Mouse (Mus musculus): ENCODE measurements around the gene Inmt. TPM values are rescaled to one million over a fixed set of nuclear protein-coding genes. Genes with fewer than 3 reads are reported as not detected.
A peak's percentile ranks its signal among the peaks of the same experiment; 100 is the strongest.

The Inmt gene
- polyA plus RNA-seq, 1 experiment, result not detected

DNA sequence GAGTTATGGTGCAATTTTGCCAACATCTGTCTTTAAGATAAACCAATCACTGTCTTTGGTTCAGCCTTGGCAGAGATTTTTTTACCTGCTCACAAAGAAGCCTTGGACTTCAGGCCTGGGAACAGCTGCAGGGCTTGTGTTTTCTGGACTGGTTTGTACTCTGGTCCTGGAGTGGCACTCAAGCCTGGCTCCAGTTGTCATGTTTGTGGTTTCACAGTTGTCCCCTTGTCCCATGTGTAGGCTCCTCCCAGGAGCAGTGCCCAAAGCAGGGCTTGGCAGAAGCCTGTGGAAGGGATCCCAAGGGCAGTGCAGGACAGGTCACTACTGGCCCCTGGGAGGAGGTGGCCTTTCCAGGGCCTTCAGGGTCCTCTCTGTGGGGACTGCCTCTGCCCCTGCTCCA lies 36.5 kb downstream of the Inmt start:
- peaks cover 25% of the 10 kb centered on the region for H3K27me3 ChIP-seq (ENCODE audit: control insufficient read depth, insufficient read depth, insufficient read length)
- H3K79me2 ChIP-seq (ENCODE audit: control insufficient read depth, insufficient read depth), result no peaks in the 10 kb centered on the region
- no peak overlapping the region for H3K4me2 ChIP-seq (ENCODE audit: low read depth)
- no peaks in the 10 kb centered on the region for H3K36me3 ChIP-seq (ENCODE audit: control insufficient read depth, insufficient read depth)
- TF ChIP-seq E2F4 (IDR thresholded peaks at IDR 0.05; ENCODE audit: insufficient read depth), result no peak
- TF ChIP-seq MYOG (IDR thresholded peaks at IDR 0.05; ENCODE audit: control insufficient read depth in 1 of 3, insufficient read depth in 1 of 3, insufficient read length in 2 of 3, low read depth in 2 of 3), result peak; percentile 51 to 92 (median 91)
- TF ChIP-seq REST (IDR thresholded peaks at IDR 0.05; ENCODE audit: insufficient read depth, insufficient read length), result no peak
- no peak for TF ChIP-seq CEBPB (IDR thresholded peaks at IDR 0.05; ENCODE audit: insufficient read depth, poor library complexity, severe bottlenecking)
- peak; percentile 90 for TF ChIP-seq TCF12 (IDR thresholded peaks at IDR 0.05; ENCODE audit: insufficient read depth, poor library complexity, severe bottlenecking)
- peak; percentile 70 for TF ChIP-seq TCF3 (IDR thresholded peaks at IDR 0.05; ENCODE audit: insufficient read length, low read depth)
- TF ChIP-seq POLR2AphosphoS2 (IDR thresholded peaks at IDR 0.05; ENCODE audit: insufficient read length, low read depth), result no peak
- no peak for TF ChIP-seq SRF (IDR thresholded peaks at IDR 0.05; ENCODE audit: control insufficient read depth, insufficient read length, low read depth)
- TF ChIP-seq MYOD1 (IDR thresholded peaks at IDR 0.05; ENCODE audit: control insufficient read depth in 1 of 3, insufficient read length in 2 of 3, low read depth in 2 of 3), result peak; percentile 57 to 86 (median 83)
- H3K4me3 ChIP-seq, result no peak overlapping the region
- no peak overlapping the region for H3ac ChIP-seq (ENCODE audit: control insufficient read depth, insufficient read length)

DNA sequence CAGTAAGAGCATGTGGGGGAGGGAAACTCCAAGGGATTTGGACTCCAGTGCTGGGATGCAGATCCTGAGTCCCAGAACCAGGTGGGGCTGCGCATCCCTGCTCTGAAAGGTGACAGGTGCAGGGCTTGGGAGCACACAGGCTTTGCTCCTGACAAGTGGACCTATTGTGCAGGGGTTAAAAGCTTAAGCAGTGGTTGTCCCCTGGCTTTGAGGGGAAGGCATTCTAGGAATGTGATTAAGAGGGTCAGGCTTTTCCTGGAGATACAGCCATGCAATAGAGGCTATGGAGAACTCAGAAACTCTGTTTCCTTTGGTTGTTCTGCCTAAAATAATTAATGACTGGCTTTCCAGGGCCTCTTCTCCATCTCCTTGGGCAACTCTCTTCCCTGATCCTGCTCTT lies 41.4 kb downstream of the Inmt start:
- H3K4me3 ChIP-seq, result no peak overlapping the region
- H3ac ChIP-seq (ENCODE audit: control insufficient read depth, insufficient read length), result no peak overlapping the region
- H3K36me3 ChIP-seq (ENCODE audit: control insufficient read depth, insufficient read depth), result no peaks in the 10 kb centered on the region
- H3K27me3 ChIP-seq (ENCODE audit: control insufficient read depth, insufficient read depth, insufficient read length), result peaks cover 35% of the 10 kb centered on the region
- no peak for TF ChIP-seq POLR2A (IDR thresholded peaks at IDR 0.05; ENCODE audit: insufficient read length, low read depth)
- peak in 1 of 3 experiments; percentile 10 for TF ChIP-seq MYOG (IDR thresholded peaks at IDR 0.05; ENCODE audit: control insufficient read depth in 1 of 3, insufficient read depth in 1 of 3, insufficient read length in 2 of 3, low read depth in 2 of 3)
- no peaks in the 10 kb centered on the region for H3K79me2 ChIP-seq (ENCODE audit: control insufficient read depth, insufficient read depth)
- H3K4me2 ChIP-seq (ENCODE audit: low read depth), result no peak overlapping the region

DNA sequence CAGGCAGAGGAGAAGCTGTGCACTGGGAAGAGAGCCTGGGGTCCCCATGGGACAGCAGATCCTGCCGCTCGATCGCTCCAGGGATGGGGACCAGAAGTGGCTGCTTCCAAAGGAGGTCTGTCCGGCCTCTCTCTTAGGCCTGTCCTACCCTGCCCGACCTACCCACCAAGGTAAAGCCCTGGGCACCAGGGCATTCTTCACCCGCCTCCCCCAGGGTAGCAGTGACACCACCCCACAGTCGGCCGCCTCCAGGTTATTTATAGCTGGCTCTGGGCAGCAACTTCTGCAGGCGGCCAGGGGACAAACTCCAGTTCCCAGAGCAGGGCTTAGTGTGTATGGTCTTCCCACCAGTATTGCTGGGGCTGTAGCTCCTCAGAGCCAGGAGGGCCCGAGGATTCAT lies 42.0 kb downstream of the Inmt start, which contains the start of gene Crhr2:
Gene Crhr2 (minus strand): TSS at position 223 of the 400 bp plus-strand sequence.
- Histone ChIP-seq H3K79me2 (ENCODE audit: control insufficient read depth, insufficient read depth) (no peaks in the 10 kb centered on the region), H3K4me2 (ENCODE audit: low read depth) (no peak within 1 kb of the TSS), H3K36me3 (ENCODE audit: control insufficient read depth, insufficient read depth) (no peaks in the 10 kb centered on the region), H3K27me3 (ENCODE audit: control insufficient read depth, insufficient read depth, insufficient read length) (peaks cover 36% of the 10 kb centered on the region), H3ac (ENCODE audit: control insufficient read depth, insufficient read length) (no peak within 1 kb of the TSS), H3K4me3 (no peak within 1 kb of the TSS)
- no peak for TF ChIP-seq TCF3 (IDR thresholded peaks at IDR 0.05; ENCODE audit: insufficient read length, low read depth)
- TF ChIP-seq MAX (IDR thresholded peaks at IDR 0.05; ENCODE audit: low read depth), result no peak
- TF ChIP-seq E2F4 (IDR thresholded peaks at IDR 0.05; ENCODE audit: insufficient read depth), result no peak
- TF ChIP-seq USF1 (IDR thresholded peaks at IDR 0.05; ENCODE audit: low read depth), result no peak
- TF ChIP-seq POLR2A (IDR thresholded peaks at IDR 0.05; ENCODE audit: insufficient read length, low read depth), result no peak
- TF ChIP-seq MYOD1 (IDR thresholded peaks at IDR 0.05; ENCODE audit: control insufficient read depth in 1 of 3, insufficient read length in 2 of 3, low read depth in 2 of 3), result no peak
- TF ChIP-seq MYOG (IDR thresholded peaks at IDR 0.05; ENCODE audit: control insufficient read depth in 1 of 3, insufficient read depth in 1 of 3, insufficient read length in 2 of 3, low read depth in 2 of 3), result no peak
- TF ChIP-seq SRF (IDR thresholded peaks at IDR 0.05; ENCODE audit: control insufficient read depth, insufficient read length, low read depth), result no peak
- TF ChIP-seq CEBPB (IDR thresholded peaks at IDR 0.05; ENCODE audit: insufficient read depth, poor library complexity, severe bottlenecking), result no peak
- no peak for TF ChIP-seq POLR2AphosphoS2 (IDR thresholded peaks at IDR 0.05; ENCODE audit: insufficient read length, low read depth)

DNA sequence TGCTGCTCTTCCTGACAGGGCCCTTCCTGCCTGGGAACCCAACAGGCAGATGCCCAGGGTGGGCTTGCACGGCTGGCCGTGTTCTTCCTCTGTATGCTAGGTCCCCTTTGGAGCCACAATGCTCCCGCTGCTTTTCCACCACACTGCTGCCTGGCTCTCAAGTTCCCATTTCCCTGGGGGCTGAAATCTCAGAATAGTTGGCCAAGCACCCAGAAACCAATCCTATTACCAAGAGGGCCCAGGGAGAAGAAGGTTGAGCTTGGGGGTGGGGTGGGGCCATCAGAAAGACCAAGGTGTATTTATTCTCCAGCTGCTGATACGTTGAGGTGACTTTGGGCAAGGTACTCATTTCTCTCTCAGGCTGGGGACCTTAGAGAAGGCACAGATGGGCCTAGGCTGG lies 43.5 kb downstream of the Inmt start:
- Histone ChIP-seq H3K36me3 (ENCODE audit: control insufficient read depth, insufficient read depth) (no peaks in the 10 kb centered on the region), H3K79me2 (ENCODE audit: control insufficient read depth, insufficient read depth) (no peaks in the 10 kb centered on the region), H3K4me3 (no peak overlapping the region), H3K27me3 (ENCODE audit: control insufficient read depth, insufficient read depth, insufficient read length) (peaks cover 29% of the 10 kb centered on the region), H3ac (ENCODE audit: control insufficient read depth, insufficient read length) (no peak overlapping the region), H3K4me2 (ENCODE audit: low read depth) (no peak overlapping the region)
- no peak for TF ChIP-seq MYOD1 (IDR thresholded peaks at IDR 0.05; ENCODE audit: control insufficient read depth in 1 of 3, insufficient read length in 2 of 3, low read depth in 2 of 3)
- no peak for TF ChIP-seq MAX (IDR thresholded peaks at IDR 0.05; ENCODE audit: low read depth)
- no peak for TF ChIP-seq CEBPB (IDR thresholded peaks at IDR 0.05; ENCODE audit: insufficient read depth, poor library complexity, severe bottlenecking)
- TF ChIP-seq MYOG (IDR thresholded peaks at IDR 0.05; ENCODE audit: control insufficient read depth in 1 of 3, insufficient read depth in 1 of 3, insufficient read length in 2 of 3, low read depth in 2 of 3), result no peak
- no peak for TF ChIP-seq POLR2A (IDR thresholded peaks at IDR 0.05; ENCODE audit: insufficient read length, low read depth)
- TF ChIP-seq E2F4 (IDR thresholded peaks at IDR 0.05; ENCODE audit: insufficient read depth), result no peak
- no peak for TF ChIP-seq POLR2AphosphoS2 (IDR thresholded peaks at IDR 0.05; ENCODE audit: insufficient read length, low read depth)
- TF ChIP-seq USF1 (IDR thresholded peaks at IDR 0.05; ENCODE audit: low read depth), result no peak
- no peak for TF ChIP-seq TCF3 (IDR thresholded peaks at IDR 0.05; ENCODE audit: insufficient read length, low read depth)
- no peak for TF ChIP-seq TCF12 (IDR thresholded peaks at IDR 0.05; ENCODE audit: insufficient read depth, poor library complexity, severe bottlenecking)
- no peak for TF ChIP-seq REST (IDR thresholded peaks at IDR 0.05; ENCODE audit: insufficient read depth, insufficient read length)
- no peak for TF ChIP-seq SRF (IDR thresholded peaks at IDR 0.05; ENCODE audit: control insufficient read depth, insufficient read length, low read depth)

DNA sequence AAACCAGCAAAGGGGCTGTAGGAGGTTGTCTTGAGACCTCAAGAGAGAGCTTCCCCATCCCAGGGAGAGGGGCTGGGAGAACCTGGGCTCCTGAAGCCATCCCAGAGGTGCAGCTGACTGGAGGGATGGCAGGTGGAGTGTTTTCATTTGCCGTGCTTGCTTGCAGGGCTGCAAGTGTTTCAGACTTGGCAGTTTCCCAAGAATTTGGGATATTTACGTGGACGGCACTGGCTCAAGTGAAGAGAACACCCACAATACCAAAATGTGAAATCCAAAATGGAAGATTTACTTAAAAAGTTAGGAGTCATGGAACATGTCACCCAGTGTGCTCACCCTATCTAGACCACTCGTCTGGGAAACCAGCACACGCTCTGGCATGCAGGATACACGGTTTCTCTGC lies 44.2 kb downstream of the Inmt start:
- Histone ChIP-seq H3K4me3 (no peak overlapping the region), H3K36me3 (ENCODE audit: control insufficient read depth, insufficient read depth) (no peaks in the 10 kb centered on the region), H3K4me2 (ENCODE audit: low read depth) (no peak overlapping the region), H3ac (ENCODE audit: control insufficient read depth, insufficient read length) (no peak overlapping the region), H3K79me2 (ENCODE audit: control insufficient read depth, insufficient read depth) (no peaks in the 10 kb centered on the region), H3K27me3 (ENCODE audit: control insufficient read depth, insufficient read depth, insufficient read length) (peaks cover 34% of the 10 kb centered on the region)
- TF ChIP-seq REST (IDR thresholded peaks at IDR 0.05; ENCODE audit: insufficient read depth, insufficient read length) (no peak), MYOG (IDR thresholded peaks at IDR 0.05; ENCODE audit: control insufficient read depth in 1 of 3, insufficient read depth in 1 of 3, insufficient read length in 2 of 3, low read depth in 2 of 3) (no peak), MAX (IDR thresholded peaks at IDR 0.05; ENCODE audit: low read depth) (no peak), TCF12 (IDR thresholded peaks at IDR 0.05; ENCODE audit: insufficient read depth, poor library complexity, severe bottlenecking) (no peak), E2F4 (IDR thresholded peaks at IDR 0.05; ENCODE audit: insufficient read depth) (no peak), TCF3 (IDR thresholded peaks at IDR 0.05; ENCODE audit: insufficient read length, low read depth) (no peak), CEBPB (IDR thresholded peaks at IDR 0.05; ENCODE audit: insufficient read depth, poor library complexity, severe bottlenecking) (no peak), POLR2A (IDR thresholded peaks at IDR 0.05; ENCODE audit: insufficient read length, low read depth) (no peak), SRF (IDR thresholded peaks at IDR 0.05; ENCODE audit: control insufficient read depth, insufficient read length, low read depth) (no peak), MYOD1 (IDR thresholded peaks at IDR 0.05; ENCODE audit: control insufficient read depth in 1 of 3, insufficient read length in 2 of 3, low read depth in 2 of 3) (no peak), USF1 (IDR thresholded peaks at IDR 0.05; ENCODE audit: low read depth) (no peak), POLR2AphosphoS2 (IDR thresholded peaks at IDR 0.05; ENCODE audit: insufficient read length, low read depth) (no peak)

Data from myocyte (in vitro differentiated cells).